Mouse (Mus musculus): ENCODE results near the gene Chrna3. TPM values are rescaled to one million over a fixed set of nuclear protein-coding genes. Genes with fewer than 3 reads are reported as not detected.

Chrna3 gene
- total and polyA plus RNA-seq, 3 experiments = not detected

DNA sequence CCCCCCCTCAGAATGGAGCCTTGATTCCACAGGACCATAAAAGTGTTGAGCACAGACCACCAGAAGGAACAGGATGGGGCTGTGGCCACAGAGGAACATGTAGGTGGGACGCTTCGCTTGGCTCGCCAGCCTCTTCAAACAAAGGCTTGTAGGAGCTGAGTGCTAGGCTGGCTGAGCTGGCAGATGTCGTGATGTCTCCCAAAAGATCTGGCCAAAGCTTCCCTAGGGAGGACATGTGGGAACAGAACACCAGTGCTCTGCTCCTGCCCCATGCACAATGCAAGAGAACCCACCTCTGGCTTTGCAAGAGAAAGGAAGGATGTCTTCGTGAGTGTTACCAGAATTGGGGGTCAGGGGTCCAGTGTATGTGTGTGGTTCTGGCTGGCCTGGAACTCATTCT, 3.0 kb downstream of the Chrna3 start:
- Histone ChIP-seq H3K79me2 (replicated peaks; ENCODE audit: control insufficient read depth, extremely low read depth, insufficient read depth, poor library complexity, severe bottlenecking) (no peaks in the 10 kb centered on the region), H3K4me1 (ENCODE audit: control insufficient read depth in 1 of 2, insufficient read depth in 2 of 2) (peaks cover 0 to 12% of the 10 kb centered on the region in 2 experiments; a peak in 2 of 4 replicates), H3K9ac (ENCODE audit: insufficient read depth, low read depth) (no peak overlapping the region), H3K4me2 (ENCODE audit: insufficient read depth, low read depth, poor library complexity, severe bottlenecking) (no peak overlapping the region), H3K27ac (ENCODE audit: insufficient read depth, low read depth) (no peak overlapping the region), H3K9me3 (replicated peaks; ENCODE audit: low read length) (no peaks in the 10 kb centered on the region), H3K27me3 (replicated peaks) (no peaks in the 10 kb centered on the region), H3K36me3 (replicated peaks in 1 of 2; ENCODE audit: control insufficient read depth in 1 of 2, insufficient read depth in 1 of 2, low read length in 1 of 2) (no peaks in the 10 kb centered on the region), H3K4me3 (replicated peaks in 1 of 3; ENCODE audit: low read depth in 2 of 3, low read length in 2 of 3, poor library complexity in 1 of 3) (no peak overlapping the region)
- dilution Hi-C loops (cut with MboI; ENCODE audit: extremely low pct_ligation_motif_present, extremely low pct_unique_long_range_greater_than_20kb, low sequenced_read_pairs) = no loop called here
- in situ Hi-C loops (cut with MboI; ENCODE audit: low pct_ligation_motif_present, low pct_unique_long_range_greater_than_20kb, low sequenced_read_pairs) = no loop called here
- no peak for DNase-seq (ENCODE audit: extremely low read depth)
- TF ChIP-seq ZC3H11A (IDR thresholded peaks at IDR 0.05; ENCODE audit: low read depth, low read length) (no peak), CHD1 (IDR thresholded peaks at IDR 0.05; ENCODE audit: low read depth, low read length) (no peak), CTCF (conservative IDR thresholded peaks at IDR 0.05 in 1 of 2, IDR thresholded peaks at IDR 0.05 in 1 of 2; ENCODE audit: low read depth in 2 of 2, low read length in 2 of 2) (no peak), HCFC1 (IDR thresholded peaks at IDR 0.05; ENCODE audit: low read depth, low read length) (no peak), POLR2A (IDR thresholded peaks at IDR 0.05; ENCODE audit: low read depth, low read length) (no peak), SMC3 (IDR thresholded peaks at IDR 0.05; ENCODE audit: low read depth, low read length) (no peak), BHLHE40 (IDR thresholded peaks at IDR 0.05; ENCODE audit: low read depth, low read length) (no peak), MXI1 (IDR thresholded peaks at IDR 0.05; ENCODE audit: low read depth, low read length) (no peak), RAD21 (IDR thresholded peaks at IDR 0.05; ENCODE audit: low read depth, low read length) (no peak), UBTF (IDR thresholded peaks at IDR 0.05; ENCODE audit: low read depth, low read length) (no peak), USF1 (IDR thresholded peaks at IDR 0.05; ENCODE audit: low read depth, low read length) (no peak), ZKSCAN1 (IDR thresholded peaks at IDR 0.05; ENCODE audit: borderline replicate concordance, low read depth, low read length) (no peak), ETS1 (conservative IDR thresholded peaks at IDR 0.05; ENCODE audit: low read depth, low read length) (no peak), IRF4 (IDR thresholded peaks at IDR 0.05; ENCODE audit: low read depth, low read length) (no peak), PAX5 (IDR thresholded peaks at IDR 0.05; ENCODE audit: low read length) (no peak), SIN3A (IDR thresholded peaks at IDR 0.05; ENCODE audit: low read length) (no peak)

DNA sequence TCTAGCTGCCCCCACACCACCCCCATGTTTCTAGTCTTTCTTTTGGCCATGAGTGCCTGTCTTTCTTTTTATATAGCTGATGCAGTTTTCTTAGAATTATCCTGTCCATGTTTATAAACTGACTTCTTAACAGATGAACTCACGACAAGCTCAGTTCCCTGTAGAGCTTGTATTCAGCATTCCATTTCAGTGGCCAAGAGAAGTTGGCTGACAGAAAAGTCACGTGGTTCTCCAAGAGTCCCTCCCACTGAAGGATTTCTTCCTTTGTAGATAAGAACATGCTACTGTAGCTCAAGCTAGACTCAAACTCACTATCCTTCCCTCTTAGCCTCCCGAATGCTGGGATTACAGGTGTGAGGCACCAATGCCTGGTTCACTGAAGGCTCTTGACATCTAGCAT, 9.4 kb downstream of the Chrna3 start:
- no peak for DNase-seq (ENCODE audit: extremely low read depth)
- dilution Hi-C loops (cut with MboI; ENCODE audit: extremely low pct_ligation_motif_present, extremely low pct_unique_long_range_greater_than_20kb, low sequenced_read_pairs) (no loop called here), in situ Hi-C loops (cut with MboI; ENCODE audit: low pct_ligation_motif_present, low pct_unique_long_range_greater_than_20kb, low sequenced_read_pairs) (no loop called here)
- H3K4me2 ChIP-seq (ENCODE audit: insufficient read depth, low read depth, poor library complexity, severe bottlenecking) = no peak overlapping the region
- no peak overlapping the region for H3K27ac ChIP-seq (ENCODE audit: insufficient read depth, low read depth)
- TF ChIP-seq USF2 (conservative IDR thresholded peaks at IDR 0.05; ENCODE audit: low read depth, low read length) (no peak), TCF12 (IDR thresholded peaks at IDR 0.05; ENCODE audit: low read depth, low read length) (no peak)
- H3K9ac ChIP-seq (ENCODE audit: insufficient read depth, low read depth) = no peak overlapping the region
- no peaks in the 10 kb centered on the region for H3K9me3 ChIP-seq (replicated peaks; ENCODE audit: low read length)
- no peaks in the 10 kb centered on the region for H3K36me3 ChIP-seq (replicated peaks in 1 of 2; ENCODE audit: control insufficient read depth in 1 of 2, insufficient read depth in 1 of 2, low read length in 1 of 2)
- peaks cover 0 to 4% of the 10 kb centered on the region in 2 experiments; a peak in 2 of 4 replicates for H3K4me1 ChIP-seq (ENCODE audit: control insufficient read depth in 1 of 2, insufficient read depth in 2 of 2)
- H3K79me2 ChIP-seq (replicated peaks; ENCODE audit: control insufficient read depth, extremely low read depth, insufficient read depth, poor library complexity, severe bottlenecking) = no peaks in the 10 kb centered on the region
- H3K27me3 ChIP-seq (replicated peaks) = peaks cover 4% of the 10 kb centered on the region
- no peak overlapping the region for H3K4me3 ChIP-seq (replicated peaks in 1 of 3; ENCODE audit: low read depth in 2 of 3, low read length in 2 of 3, poor library complexity in 1 of 3)
